Mouse (Mus musculus): ENCODE results near the gene Fga.

Gene Fga

DNA sequence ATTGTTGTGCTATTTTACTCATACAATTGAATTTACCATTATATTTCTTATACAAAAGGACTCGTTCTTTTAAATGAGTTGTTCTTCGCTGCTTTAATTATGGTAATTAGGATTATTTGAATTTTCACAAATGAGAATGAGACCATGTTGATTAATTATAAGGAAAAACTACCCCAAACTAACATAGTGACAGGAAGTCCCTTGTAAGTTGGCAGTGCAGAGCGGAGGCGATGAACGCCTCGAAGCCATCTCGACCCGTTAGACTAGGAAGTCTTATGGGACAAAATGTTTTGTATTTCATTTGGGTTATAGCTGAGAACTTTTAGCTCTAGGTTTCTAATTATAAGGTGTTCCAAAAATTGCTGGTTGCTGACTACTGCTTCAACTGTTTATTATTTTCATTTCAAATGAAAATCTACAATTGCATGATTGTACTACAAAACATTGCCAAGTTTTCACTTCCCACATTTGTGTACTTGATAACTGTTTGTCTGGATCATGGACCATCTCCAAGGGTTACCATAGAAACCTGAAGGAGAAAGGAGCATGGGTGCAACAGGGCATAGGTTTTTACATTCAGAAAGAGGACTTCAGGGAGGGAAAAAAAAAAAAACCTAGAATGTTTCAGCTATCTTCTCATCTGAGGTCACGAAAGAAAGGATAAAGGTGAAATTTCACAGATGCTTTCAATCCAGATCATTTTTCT, 1.8 kb downstream of the Fga start:
- no peak for DNase-seq (ENCODE audit: low spot score in 2 of 2)

- no peak for DNase-seq (ENCODE audit: low spot score in 2 of 2)
Measured at GRCm38 (mm10) chr3:83030331-83030730, 4.5 kb downstream of the Fga start.

DNA sequence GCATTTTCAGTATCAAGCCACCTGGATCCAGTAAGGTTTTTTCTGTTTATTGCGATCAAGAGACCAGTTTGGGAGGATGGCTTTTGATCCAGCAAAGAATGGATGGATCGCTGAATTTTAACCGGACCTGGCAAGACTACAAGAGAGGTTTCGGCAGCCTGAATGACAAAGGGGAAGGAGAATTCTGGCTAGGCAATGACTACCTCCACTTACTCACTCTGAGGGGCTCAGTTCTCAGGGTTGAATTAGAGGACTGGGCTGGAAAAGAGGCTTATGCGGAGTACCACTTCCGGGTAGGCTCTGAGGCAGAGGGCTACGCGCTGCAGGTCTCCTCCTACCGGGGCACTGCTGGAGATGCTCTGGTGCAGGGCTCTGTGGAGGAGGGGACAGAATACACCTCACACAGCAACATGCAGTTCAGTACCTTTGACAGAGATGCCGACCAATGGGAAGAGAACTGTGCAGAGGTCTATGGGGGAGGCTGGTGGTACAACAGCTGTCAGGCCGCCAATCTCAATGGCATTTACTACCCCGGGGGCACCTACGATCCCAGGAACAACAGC, 7.0 kb downstream of the Fga start:
- no peak for DNase-seq (ENCODE audit: low spot score in 2 of 2)

GRCm38 (mm10) chr3:83033801-83034200, 7.9 kb downstream of the Fga start:
- no peak for DNase-seq (ENCODE audit: low spot score in 2 of 2)

DNA sequence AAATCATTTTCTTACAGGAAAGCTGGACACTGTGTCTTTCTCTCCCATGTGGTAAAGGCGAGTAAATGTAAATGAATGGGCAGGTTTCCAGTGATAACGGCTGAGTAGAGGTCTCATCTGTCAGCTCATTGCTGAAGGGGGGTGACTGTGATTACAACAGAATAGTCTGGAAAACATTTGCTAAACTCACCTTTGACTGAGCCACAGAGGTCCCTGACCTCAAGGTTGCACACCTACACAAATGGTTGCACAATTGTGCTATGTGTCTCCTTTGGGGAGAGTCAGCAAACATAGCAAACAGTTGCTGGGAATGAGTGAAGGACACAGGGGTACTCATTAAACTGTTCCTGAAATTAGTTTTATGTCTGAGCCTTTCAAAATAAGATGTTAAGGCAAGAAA, 13.0 kb downstream of the Fga start:
- DNase-seq (ENCODE audit: low spot score in 2 of 2), result no peak

DNA sequence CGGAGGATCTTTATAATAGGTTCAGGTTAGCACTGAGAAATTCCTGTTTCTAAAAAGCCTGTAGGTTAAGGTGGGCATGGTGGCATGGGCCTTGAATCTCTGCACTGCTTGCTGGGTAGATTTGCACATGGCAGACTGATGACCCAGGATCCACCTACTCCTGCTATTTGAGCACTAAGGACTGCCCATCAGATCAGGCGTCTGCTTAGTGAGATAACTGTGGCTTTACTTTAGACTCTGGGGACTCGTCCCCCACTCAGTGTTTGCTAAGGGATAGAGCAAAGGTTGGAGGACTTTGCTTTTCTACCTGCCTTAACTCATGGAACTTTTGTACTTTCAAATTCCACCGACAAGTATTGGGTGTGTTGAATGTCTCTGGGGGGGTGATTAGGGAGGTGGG, 13.8 kb downstream of the Fga start:
- no peak for DNase-seq (ENCODE audit: low spot score in 2 of 2)

- DNase-seq (ENCODE audit: low spot score in 2 of 2), result no peak
Measured at GRCm38 (mm10) chr3:83042451-83042850, 16.6 kb downstream of the Fga start.

DNA sequence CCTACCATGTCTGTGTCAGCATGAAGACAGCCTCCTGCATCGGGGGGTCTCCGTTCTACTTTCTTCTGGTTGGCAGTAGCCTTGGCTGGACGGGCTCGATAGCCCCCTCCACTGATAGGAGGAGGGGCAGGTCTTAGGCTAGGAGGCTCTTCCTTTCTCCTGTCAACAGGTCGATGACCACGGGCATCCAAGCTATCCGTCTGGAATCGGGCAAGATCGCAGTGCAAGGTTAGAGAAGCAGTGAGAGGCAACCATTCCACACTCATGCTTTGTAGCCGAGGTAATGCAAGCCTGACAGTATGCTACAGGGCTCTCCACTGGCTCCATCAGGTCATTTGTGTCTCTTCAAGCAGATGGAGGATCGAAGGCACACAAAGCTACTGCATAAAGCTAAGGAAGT, 20.8 kb downstream of the Fga start:
- no peak for DNase-seq (ENCODE audit: low spot score in 2 of 2)

- DNase-seq (ENCODE audit: low spot score in 2 of 2), result no peak
Measured at GRCm38 (mm10) chr3:83049680-83050079, 23.8 kb downstream of the Fga start, which contains the start of gene Fgb. Gene Fgb (minus strand): TSS chr3:83049863.

GRCm38 (mm10) chr3:83050661-83051060, 24.8 kb downstream of the Fga start:
- no peak for DNase-seq (ENCODE audit: low spot score in 2 of 2)

- no peak for DNase-seq (ENCODE audit: low spot score in 2 of 2)
Measured at GRCm38 (mm10) chr3:83052102-83052501, 26.2 kb downstream of the Fga start.

- no peak for DNase-seq (ENCODE audit: low spot score in 2 of 2)
Measured at GRCm38 (mm10) chr3:83053126-83053525, 27.2 kb downstream of the Fga start.

DNA sequence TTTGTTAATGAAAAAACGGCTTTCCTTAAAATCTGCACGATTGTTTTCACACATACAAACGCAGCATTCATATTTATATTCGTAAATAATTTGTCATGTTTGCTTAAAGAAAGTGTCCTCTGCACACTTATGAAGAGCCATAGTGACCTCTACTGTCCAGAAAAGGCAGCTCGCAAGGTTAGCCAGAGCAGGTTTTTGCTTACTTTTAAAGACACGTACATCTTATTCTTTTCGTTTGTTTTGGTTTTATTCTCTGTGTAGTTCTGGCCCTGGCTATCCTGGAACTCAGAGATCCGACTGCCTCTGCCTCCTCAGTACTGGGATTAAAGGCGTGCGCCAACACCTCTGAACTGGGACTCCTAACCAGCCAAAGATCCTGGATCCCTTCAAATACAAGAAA, 27.9 kb downstream of the Fga start:
- peak; percentile 21 to 49 for DNase-seq (ENCODE audit: low spot score in 2 of 2)

DNA sequence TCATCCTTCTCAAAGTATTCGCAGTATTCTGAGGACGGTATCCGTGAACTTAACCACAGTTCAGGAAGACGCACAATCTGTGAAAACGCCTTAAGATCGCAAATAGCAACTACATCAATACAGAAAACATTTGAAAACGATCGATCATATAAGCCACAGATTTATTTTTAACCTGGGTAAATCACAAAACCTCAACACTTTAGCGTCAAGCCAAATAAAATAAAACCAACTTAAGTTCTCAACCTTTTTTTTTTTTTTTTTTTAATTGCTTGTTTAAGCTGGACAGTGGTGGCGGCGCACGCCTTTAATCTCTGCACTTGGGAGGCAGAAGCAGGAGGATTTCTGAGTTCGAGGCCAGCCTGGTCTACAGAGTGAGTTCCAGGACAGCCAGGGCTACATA, 28.9 kb downstream of the Fga start:
- no peak for DNase-seq (ENCODE audit: low spot score in 2 of 2)

- peak; percentile 97 to 99 for DNase-seq (ENCODE audit: low spot score in 2 of 2)
Measured at GRCm38 (mm10) chr3:83055281-83056038, 29.6 kb downstream of the Fga start, which contains the start of gene Plrg1. Gene Plrg1 (plus strand): TSS chr3:83055522.

DNA sequence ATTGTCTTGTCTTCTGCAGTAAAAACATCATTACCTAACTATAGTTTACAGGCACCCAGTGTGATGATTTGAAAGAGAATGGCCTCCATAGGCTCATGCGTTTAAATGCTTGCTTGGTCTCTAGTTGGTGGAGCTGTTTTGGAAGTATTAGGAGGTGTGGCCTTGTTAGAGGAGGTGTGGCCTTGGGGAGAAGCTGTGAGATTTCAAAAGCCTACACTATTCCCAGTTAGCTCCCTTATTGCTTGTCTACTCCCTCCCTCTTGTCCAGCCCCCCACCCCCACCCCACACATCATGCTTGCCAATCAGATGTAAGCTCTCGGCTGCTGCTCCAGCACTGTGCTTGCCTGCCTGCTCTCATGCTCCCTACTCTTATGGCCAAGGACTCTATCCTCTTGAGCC, 31.2 kb downstream of the Fga start:
- no peak for DNase-seq (ENCODE audit: low spot score in 2 of 2)

- no peak for DNase-seq (ENCODE audit: low spot score in 2 of 2)
Measured at GRCm38 (mm10) chr3:83067920-83068319, 42.0 kb downstream of the Fga start.

DNA sequence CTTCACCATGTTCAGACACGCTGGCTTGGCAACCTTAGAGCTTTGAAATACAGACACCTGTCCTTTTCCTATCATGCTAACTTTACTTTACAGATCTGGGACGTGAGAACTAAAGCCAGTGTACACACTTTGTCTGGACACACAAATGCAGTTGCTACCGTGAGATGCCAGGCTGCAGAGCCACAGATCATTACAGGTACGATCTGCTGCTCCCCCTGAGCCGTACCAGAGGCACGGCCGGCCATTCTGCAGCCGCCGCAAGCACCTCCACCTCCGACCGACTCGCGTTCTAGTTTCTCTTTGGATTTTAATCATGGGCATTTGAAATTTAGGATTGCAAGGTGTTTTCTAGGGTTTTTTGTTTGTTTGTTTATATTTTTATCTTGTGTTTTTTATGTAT, 43.0 kb downstream of the Fga start:
- DNase-seq (ENCODE audit: low spot score in 2 of 2), result no peak

GRCm38 (mm10) chr3:83070231-83070630, 44.4 kb downstream of the Fga start:
- no peak for DNase-seq (ENCODE audit: low spot score in 2 of 2)

DNA sequence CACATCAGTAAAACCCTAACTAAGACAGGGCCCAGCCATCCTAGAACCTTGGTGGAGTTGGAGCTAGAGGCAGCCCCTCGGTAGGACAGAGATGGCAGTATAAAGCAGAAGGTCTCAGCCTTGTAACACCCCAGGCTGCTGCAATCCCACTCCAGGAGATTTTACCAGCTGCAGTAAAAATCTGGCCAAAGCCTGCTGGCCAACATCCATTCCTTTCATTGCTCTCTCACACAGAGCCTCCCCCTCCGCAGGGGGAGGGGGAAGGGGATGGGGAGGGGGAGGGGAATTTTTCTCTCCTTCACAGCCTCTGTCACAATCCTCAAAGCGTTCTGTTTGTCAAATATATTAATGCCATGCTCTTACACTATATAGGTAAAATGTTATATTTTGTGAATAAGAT, 50.7 kb downstream of the Fga start:
- DNase-seq (ENCODE audit: low spot score in 2 of 2), result no peak

- peak; percentile 29 to 54 for DNase-seq (ENCODE audit: low spot score in 2 of 2)
Measured at GRCm38 (mm10) chr3:83080567-83081055, 54.7 kb downstream of the Fga start.
